Mouse (Mus musculus) forebrain, embryonic 15.5 days (tissue): ENCODE data around the gene Cntnap2. TPM values are rescaled to one million over a fixed set of nuclear protein-coding genes. Genes with fewer than 3 reads are reported as not detected.

Experiments used
- ATAC-seq: fragments of 200-750 bp; cut with Nextera tagmentation; replicated peaks from 2 replicates; pipeline ENCODE4 v1.8.0; 2017; ENCODE audit warnings: mild to moderate bottlenecking, moderate TSS enrichment, moderate library complexity
- H3K27ac ChIP-seq: fragments of 300-500 bp; sonication (generic); replicated peaks from 2 replicates; pipeline ENCODE4 v1.5.1; 2015; ENCODE audit warnings: mild to moderate bottlenecking, inconsistent platforms
- H3K27me3 ChIP-seq: fragments of 300-500 bp; sonication (generic); 2 replicates; pipeline ENCODE4 v1.6.1; 2015; ENCODE audit warnings: inconsistent platforms
- H3K36me3 ChIP-seq: fragments of 300-500 bp; sonication (generic); 2 replicates; pipeline ENCODE4 v1.6.1; 2015; ENCODE audit warnings: mild to moderate bottlenecking, inconsistent platforms
- H3K4me1 ChIP-seq: fragments of 300-500 bp; sonication (generic); 2 replicates; pipeline ENCODE4 v1.6.1; 2015; ENCODE audit warnings: inconsistent platforms
- H3K4me2 ChIP-seq: fragments of 300-500 bp; sonication (generic); replicated peaks from 2 replicates; pipeline ENCODE4 v1.6.1; 2015; ENCODE audit warnings: mild to moderate bottlenecking, inconsistent platforms
- H3K4me3 ChIP-seq: fragments of 300-500 bp; sonication (generic); 2 replicates; pipeline ENCODE4 v1.5.1; 2015; ENCODE audit warnings: mild to moderate bottlenecking, inconsistent platforms
- H3K9ac ChIP-seq: fragments of 300-500 bp; sonication (generic); replicated peaks from 2 replicates; pipeline ENCODE4 v1.6.1; 2015; ENCODE audit warnings: mild to moderate bottlenecking, inconsistent platforms
- H3K9me3 ChIP-seq: fragments of 300-500 bp; sonication (generic); 2 replicates; pipeline ENCODE4 v1.6.1; 2016; ENCODE audit warnings: inconsistent platforms
- WGBS: fragments of 180-500 bp; shearing (Covaris S2); methylation state at CpG from one replicate; pipeline ENCODE4 v1.1.7; 2015; ENCODE audit warnings: mixed read lengths; 5-methylcytosine and 5-hydroxymethylcytosine counted together
- polyA plus RNA-seq: library from polyadenylated mRNA; unstranded; fragments of >200 nt; fragmentation: Nextera tagmentation; extraction: Ambion mirVana; gene quantifications from 2 replicates; pipeline ENCODE4 v1.2.1, GENCODE M21; 2015

The Cntnap2 gene
- polyA plus RNA-seq, 1 experiment from 2014 or later, result 67.0 TPM

GRCm38 (mm10) chr6:46996010-46996602 lies 1936.9 kb downstream of the Cntnap2 start:
- ATAC-seq, result no peak
- no peaks in the 10 kb centered on the region for H3K36me3 ChIP-seq
- no peaks in the 10 kb centered on the region for H3K27me3 ChIP-seq
- no peaks in the 10 kb centered on the region for H3K4me1 ChIP-seq
- H3K4me3 ChIP-seq, result no peak overlapping the region
- 76% methylated on average over 6 of the region's 6 CpGs for WGBS
- H3K9me3 ChIP-seq, result no peaks in the 10 kb centered on the region
- H3K9ac ChIP-seq, result no peak overlapping the region
- H3K27ac ChIP-seq, result no peak overlapping the region
- no peak overlapping the region for H3K4me2 ChIP-seq

- Histone ChIP-seq H3K4me2 (no peak overlapping the region), H3K27me3 (no peaks in the 10 kb centered on the region), H3K9ac (no peak overlapping the region), H3K4me3 (no peak overlapping the region), H3K4me1 (no peaks in the 10 kb centered on the region), H3K27ac (no peak overlapping the region), H3K36me3 (no peaks in the 10 kb centered on the region), H3K9me3 (no peaks in the 10 kb centered on the region)
- WGBS, result 61% methylated on average over 3 of the region's 3 CpGs
- ATAC-seq, result no peak
These were observed 1945.3 kb downstream of the Cntnap2 start for GRCm38 (mm10) chr6:47004430-47004829.

DNA sequence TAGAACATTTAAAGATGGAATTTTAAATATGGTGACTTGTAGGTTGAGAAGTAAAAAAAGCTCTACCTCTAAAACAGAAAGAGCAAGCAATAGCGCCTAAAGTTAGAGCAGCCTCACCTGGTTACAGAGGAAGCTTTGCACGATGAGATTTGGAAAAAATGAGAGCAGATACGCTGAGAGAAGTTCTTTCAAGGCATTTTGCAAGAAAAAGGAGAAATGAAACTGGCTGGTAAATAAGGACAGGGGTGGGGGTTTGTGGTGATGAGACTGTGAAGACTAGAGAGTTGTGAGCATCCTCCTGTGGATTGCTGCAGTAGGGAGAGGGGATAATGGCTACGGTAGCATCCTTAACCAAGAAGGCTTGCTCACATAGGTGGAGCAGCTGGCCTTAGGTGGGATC lies 1953.8 kb downstream of the Cntnap2 start:
- H3K9me3 ChIP-seq, result no peaks in the 10 kb centered on the region
- no peaks in the 10 kb centered on the region for H3K27me3 ChIP-seq
- H3K4me3 ChIP-seq, result no peak overlapping the region
- no peak overlapping the region for H3K4me2 ChIP-seq
- ATAC-seq, result no peak
- H3K9ac ChIP-seq, result no peak overlapping the region
- H3K27ac ChIP-seq, result no peak overlapping the region
- no peaks in the 10 kb centered on the region; the same call in 1 of the 2 replicates for H3K4me1 ChIP-seq
- no peaks in the 10 kb centered on the region for H3K36me3 ChIP-seq
- 90% methylated on average over 4 of the region's 4 CpGs for WGBS

DNA sequence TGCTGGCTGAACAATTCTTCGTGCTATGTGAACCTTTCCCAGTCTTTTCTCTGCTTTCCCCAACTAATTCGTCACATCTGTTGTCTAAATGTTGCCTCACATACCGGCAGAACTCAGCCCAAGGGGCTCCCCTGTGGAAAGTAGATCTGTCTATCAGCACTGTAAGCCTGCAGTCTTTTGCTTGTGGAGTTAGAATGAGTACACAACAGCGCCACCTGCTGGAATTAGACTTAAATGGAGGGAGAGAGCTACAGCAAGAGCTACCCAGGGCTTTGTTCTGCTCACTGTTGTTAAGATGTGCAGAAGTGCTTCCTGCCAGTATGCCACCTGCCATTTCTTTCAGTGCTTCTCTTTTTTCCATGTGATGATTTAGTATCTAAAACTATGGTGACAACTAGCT lies 1954.4 kb downstream of the Cntnap2 start:
- Histone ChIP-seq H3K9ac (no peak overlapping the region), H3K27ac (no peak overlapping the region), H3K4me1 (no peaks in the 10 kb centered on the region; the same call in 1 of the 2 replicates), H3K4me3 (no peak overlapping the region), H3K4me2 (no peak overlapping the region), H3K27me3 (no peaks in the 10 kb centered on the region), H3K36me3 (no peaks in the 10 kb centered on the region), H3K9me3 (no peaks in the 10 kb centered on the region)
- peak; percentile 94 for ATAC-seq
- WGBS, result 20% methylated on average over 4 of the region's 4 CpGs

- Histone ChIP-seq H3K27me3 (no peaks in the 10 kb centered on the region), H3K4me3 (no peak overlapping the region), H3K4me1 (no peaks in the 10 kb centered on the region; the same call in 1 of the 2 replicates), H3K9me3 (no peaks in the 10 kb centered on the region), H3K36me3 (no peaks in the 10 kb centered on the region), H3K4me2 (no peak overlapping the region), H3K9ac (no peak overlapping the region), H3K27ac (no peak overlapping the region)
- ATAC-seq, result no peak
- WGBS, result 63% methylated on average over 1 of the region's 1 CpGs
These were observed 1955.9 kb downstream of the Cntnap2 start for GRCm38 (mm10) chr6:47014886-47015586.

- H3K36me3 ChIP-seq, result no peaks in the 10 kb centered on the region
- no peak overlapping the region for H3K4me3 ChIP-seq
- no peaks in the 10 kb centered on the region for H3K27me3 ChIP-seq
- H3K4me1 ChIP-seq, result no peaks in the 10 kb centered on the region
- ATAC-seq, result no peak
- H3K9ac ChIP-seq, result no peak overlapping the region
- no peak overlapping the region for H3K4me2 ChIP-seq
- 87% methylated on average over 4 of the region's 4 CpGs for WGBS
- no peaks in the 10 kb centered on the region for H3K9me3 ChIP-seq
- no peak overlapping the region for H3K27ac ChIP-seq
These were observed 1967.0 kb downstream of the Cntnap2 start for GRCm38 (mm10) chr6:47026064-47026686.

GRCm38 (mm10) chr6:47031362-47031761 lies 1972.2 kb downstream of the Cntnap2 start:
- no peaks in the 10 kb centered on the region for H3K9me3 ChIP-seq
- H3K9ac ChIP-seq, result no peak overlapping the region
- H3K4me3 ChIP-seq, result no peak overlapping the region
- ATAC-seq, result no peak
- H3K36me3 ChIP-seq, result no peaks in the 10 kb centered on the region
- H3K4me2 ChIP-seq, result no peak overlapping the region
- WGBS, result 63% methylated on average over 2 of the region's 2 CpGs
- H3K27me3 ChIP-seq, result no peaks in the 10 kb centered on the region
- no peak overlapping the region for H3K27ac ChIP-seq
- no peaks in the 10 kb centered on the region for H3K4me1 ChIP-seq

DNA sequence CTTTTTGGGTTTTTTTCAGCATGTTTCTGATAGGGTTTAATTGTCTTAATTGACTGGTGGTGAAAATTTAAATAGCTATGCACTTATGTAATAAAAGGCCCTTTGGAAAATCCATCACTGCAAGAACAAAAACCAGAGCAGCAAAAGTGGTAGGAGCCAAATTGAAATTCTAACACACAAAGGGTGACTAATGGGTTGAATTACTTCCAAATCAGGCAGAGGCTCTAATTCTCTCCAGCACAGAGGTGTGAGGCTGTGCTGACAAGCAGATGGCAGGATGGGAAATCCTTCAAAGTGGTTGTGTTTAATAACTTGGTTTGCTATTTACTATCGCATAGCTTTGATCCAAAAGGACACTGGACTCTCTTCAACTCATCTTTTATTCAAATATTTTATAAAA lies 1983.4 kb downstream of the Cntnap2 start:
- peak; percentile 72 for ATAC-seq
- Histone ChIP-seq H3K4me1 (peaks cover 26% of the 10 kb centered on the region), H3K9ac (no peak overlapping the region), H3K4me3 (no peak overlapping the region), H3K4me2 (no peak overlapping the region), H3K27ac (no peak overlapping the region), H3K9me3 (no peaks in the 10 kb centered on the region), H3K36me3 (no peaks in the 10 kb centered on the region), H3K27me3 (no peaks in the 10 kb centered on the region)
- 18% methylated on average over 1 of the region's 1 CpGs for WGBS

- WGBS, result 72% methylated on average over 1 of the region's 1 CpGs
- H3K4me1 ChIP-seq, result peaks cover 26% of the 10 kb centered on the region
- H3K4me3 ChIP-seq, result no peak overlapping the region
- no peak overlapping the region for H3K4me2 ChIP-seq
- H3K36me3 ChIP-seq, result no peaks in the 10 kb centered on the region
- H3K9me3 ChIP-seq, result no peaks in the 10 kb centered on the region
- H3K9ac ChIP-seq, result no peak overlapping the region
- ATAC-seq, result no peak
- H3K27ac ChIP-seq, result no peak overlapping the region
- H3K27me3 ChIP-seq, result no peaks in the 10 kb centered on the region
These were observed 1984.4 kb downstream of the Cntnap2 start for GRCm38 (mm10) chr6:47043586-47043985.

- Histone ChIP-seq H3K4me1 (peaks cover 26% of the 10 kb centered on the region), H3K4me3 (peak overlapping the region; percentile 41), H3K9ac (peak overlapping the region; percentile 47), H3K27me3 (no peaks in the 10 kb centered on the region), H3K27ac (no peak overlapping the region), H3K9me3 (no peaks in the 10 kb centered on the region), H3K36me3 (no peaks in the 10 kb centered on the region), H3K4me2 (peak overlapping the region; percentile 57)
- WGBS, result 5% methylated on average over 46 of the region's 46 CpGs
- peak; percentile 52; the same call in 1 of the 2 replicates for ATAC-seq
These were observed 1985.4 kb downstream of the Cntnap2 start for GRCm38 (mm10) chr6:47044385-47045200.

- H3K27ac ChIP-seq, result no peak overlapping the region
- H3K27me3 ChIP-seq, result no peaks in the 10 kb centered on the region
- H3K4me2 ChIP-seq, result no peak overlapping the region
- no peak overlapping the region for H3K4me3 ChIP-seq
- no peaks in the 10 kb centered on the region for H3K9me3 ChIP-seq
- 87% methylated on average over 5 of the region's 5 CpGs for WGBS
- H3K9ac ChIP-seq, result no peak overlapping the region
- H3K4me1 ChIP-seq, result peaks cover 23% of the 10 kb centered on the region
- no peaks in the 10 kb centered on the region for H3K36me3 ChIP-seq
- no peak for ATAC-seq
These were observed 1989.9 kb downstream of the Cntnap2 start for GRCm38 (mm10) chr6:47049051-47049450.
